Mouse (Mus musculus) testis, postnatal 14 days (tissue): ENCODE data around the gene Ndufb10.
"Not testable (repeated sequence)": the region's sequence is repeated elsewhere in the genome, so short reads cannot be mapped to it uniquely, and the experiment has no call there.

Source experiments
- DNase-seq: peaks from one replicate; pipeline ENCODE4 v3.0.0; 2021; ENCODE audit warnings: low spot score

Ndufb10 gene

GRCm38 (mm10) chr17:24734513-24734912 is 10.2 kb upstream of the Ndufb10 start:
- DNase-seq: no peak

DNA sequence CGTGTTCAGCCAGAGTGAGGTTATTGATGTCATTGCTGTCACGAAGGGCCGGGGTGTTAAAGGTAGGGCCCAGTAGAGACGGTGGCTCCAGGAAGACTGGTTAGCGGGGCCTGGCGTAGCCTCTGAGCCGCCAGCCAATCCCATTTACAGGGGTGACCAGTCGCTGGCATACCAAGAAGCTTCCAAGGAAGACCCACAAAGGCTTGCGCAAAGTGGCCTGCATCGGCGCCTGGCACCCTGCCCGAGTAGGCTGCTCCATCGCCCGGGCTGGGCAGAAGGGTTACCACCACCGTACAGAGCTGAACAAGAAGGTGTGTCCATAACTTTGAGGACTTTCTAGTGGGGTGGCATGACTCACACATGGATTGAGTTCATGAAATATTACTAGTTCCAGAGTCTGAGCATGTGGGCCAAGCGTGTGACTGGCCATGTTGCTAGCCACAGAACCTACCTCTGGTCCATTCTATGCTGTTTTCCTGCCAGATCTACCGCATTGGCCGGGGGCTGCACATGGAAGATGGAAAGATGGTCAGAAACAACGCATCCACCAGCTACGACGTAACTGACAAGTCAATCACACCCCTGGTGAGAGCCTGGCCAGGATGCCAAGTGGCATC is 9.3 kb upstream of the Ndufb10 start:
- no peak for DNase-seq

GRCm38 (mm10) chr17:24732233-24732935 is 8.1 kb upstream of the Ndufb10 start:
- no peak for DNase-seq

DNA sequence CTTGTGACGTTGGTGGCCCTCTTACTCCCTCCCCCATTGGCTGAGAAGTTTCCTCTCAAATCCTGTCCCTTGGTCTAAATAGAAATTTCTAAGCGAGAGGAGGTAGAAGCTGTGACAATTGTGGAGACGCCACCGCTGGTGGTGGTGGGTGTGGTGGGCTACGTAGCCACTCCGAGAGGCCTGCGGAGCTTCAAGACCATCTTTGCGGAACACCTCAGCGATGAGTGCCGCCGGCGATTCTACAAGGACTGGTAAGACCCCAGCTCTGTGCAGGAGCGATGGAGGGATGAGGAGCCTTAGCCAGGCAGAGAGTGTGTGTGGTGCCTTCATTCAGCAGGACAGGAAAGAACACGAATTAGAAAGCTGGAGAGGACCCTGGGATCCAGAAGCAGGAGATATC is 6.5 kb upstream of the Ndufb10 start:
- no peak for DNase-seq

GRCm38 (mm10) chr17:24729067-24729466 is 4.8 kb upstream of the Ndufb10 start:
- DNase-seq: no peak

DNA sequence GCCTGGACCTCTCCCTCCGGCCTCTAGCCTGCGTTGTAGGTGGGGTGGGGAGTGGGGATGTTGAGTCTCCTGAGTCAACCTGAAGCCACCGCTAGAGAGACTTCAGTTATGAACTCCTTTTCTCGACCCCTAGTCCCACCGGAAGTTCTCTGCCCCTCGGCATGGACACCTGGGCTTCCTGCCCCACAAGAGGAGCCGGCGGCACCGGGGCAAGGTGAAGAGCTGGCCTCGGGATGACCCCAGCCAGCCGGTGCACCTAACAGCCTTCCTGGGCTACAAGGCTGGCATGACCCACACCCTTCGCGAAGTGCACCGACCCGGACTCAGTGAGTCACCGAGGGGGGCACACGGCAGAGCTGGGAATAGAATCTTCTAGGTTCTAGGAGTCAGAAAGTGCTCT is 3.9 kb upstream of the Ndufb10 start:
- no peak for DNase-seq

DNA sequence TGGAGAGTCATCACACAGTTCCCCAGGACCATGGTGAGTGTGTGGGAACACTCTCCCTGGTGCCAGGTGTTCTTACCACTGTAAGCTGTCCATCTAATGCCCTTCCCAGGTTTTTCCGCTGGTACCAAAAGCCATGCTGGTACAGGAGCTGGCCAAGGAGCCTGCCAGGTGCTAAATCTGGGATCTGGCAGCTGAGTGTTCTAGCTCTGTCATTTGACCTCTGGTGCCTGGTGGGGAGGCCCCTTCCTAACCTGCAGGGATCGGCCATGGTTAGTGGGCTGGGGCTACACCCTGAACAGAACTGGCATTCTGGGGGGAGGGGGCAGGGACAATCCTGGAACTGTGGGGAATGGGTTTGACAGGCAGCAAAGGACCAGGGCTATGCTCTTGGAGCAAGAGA is 3.3 kb upstream of the Ndufb10 start, which contains the start of gene Rpl3l:
Gene Rpl3l (plus strand): TSS at position 203 of the 400 bp plus-strand sequence.
- no peak for DNase-seq

DNA sequence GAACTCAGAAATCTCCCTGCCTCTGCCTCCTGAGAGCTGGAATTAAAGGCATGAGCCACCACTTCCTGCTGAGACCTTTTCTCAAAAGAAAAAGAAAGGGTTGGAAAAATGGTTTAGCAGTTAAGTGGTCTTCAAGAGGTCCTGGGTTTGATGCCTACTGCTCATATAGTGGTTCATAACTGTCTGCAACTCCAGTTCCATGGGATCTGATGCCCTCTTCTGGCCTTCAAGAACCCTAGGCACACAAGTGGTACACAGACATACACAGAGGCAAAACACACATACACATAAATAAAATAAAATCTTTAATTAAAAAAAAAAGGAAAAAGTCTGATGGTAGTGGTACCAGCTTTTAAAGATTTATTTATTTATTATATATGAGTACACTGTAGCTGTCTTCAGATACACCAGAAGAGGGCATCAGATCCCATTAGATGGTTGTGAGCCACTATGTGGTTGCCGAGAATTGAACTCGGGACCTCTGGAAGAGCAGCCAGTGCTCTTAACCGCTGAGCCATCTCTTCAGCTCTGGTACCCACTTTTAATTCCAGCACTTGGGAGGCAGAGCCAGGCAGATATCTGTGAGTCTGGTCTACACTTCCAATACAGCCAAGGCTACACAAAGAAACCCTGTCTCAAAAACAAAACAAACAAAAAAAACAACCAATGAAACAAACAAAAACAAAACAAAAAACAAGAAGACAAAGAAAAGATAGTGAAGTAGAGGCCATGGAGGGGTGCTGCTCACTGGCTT is 1.5 kb upstream of the Ndufb10 start:
- DNase-seq: no peak

- DNase-seq: no peak
Measured at GRCm38 (mm10) chr17:24723881-24724180, 447 bp downstream of the Ndufb10 start.

DNA sequence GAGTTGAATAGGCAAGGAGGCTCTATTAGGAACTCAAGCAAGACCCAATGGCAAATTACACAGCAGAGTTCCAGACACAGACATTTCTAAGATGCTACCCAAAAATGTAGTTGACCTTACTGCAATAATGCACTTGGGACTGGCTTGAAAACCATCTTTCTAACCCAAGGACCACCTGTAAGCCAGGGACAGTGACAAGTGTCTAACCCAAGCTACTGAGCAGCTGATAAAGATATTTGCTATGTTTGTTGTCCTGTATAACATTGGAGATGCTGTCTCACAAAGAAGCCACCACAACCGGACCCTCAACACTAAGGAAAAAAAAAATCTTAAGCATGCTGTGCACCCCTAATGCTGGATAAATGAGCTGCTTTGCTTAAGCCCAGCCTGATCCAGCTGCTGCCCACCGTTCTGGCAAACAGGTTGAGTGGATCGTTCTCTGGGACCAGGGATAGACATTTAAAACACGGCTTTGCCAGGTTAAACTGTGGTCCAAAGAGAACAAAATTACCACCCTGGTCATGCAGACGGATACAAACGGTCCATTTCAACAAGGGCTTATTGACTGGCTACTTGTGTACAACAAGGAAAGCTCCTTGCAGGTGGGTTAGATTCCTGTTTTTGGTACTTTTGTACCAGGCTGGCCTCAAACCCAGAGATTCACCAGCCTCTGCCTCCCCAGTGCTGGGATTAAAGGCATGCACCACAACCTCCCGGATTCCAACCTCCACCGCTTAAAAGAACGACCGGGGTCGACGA is 977 bp downstream of the Ndufb10 start:
- DNase-seq: no peak

DNA sequence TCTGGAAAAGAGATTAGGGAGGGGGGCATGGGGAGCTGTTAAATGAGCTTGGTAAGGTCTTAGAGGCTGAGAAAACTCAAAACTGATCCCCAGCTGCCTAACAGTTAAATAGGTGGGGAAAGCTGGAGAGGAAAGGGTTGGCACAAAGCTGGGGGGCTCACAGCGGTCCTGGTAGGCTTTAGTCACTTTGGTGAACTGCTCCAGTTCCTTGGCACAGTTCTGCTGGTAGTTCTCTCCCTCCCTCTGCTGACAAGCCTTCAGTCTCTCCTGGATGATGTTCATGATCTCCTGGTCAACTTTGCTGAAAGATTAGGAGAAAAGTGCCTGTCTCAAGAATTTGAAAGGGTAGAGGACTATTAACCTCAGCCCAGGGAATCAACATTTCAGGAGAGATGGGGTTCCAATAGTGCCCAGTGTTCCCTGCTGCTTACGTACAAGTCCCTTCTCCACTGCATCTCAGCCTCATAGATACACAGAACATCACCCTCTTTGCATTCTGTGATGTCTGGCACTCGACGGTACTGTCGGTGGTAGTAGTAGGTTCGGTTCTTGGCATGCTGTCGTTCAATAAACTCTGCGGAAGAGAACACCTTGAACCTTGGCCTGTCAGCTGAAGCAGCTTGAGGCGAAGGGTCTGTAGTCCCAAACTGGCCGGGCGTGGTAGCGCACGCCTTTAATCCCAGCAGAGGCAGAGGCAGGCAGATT is 1.9 kb downstream of the Ndufb10 start:
- DNase-seq: no peak

DNA sequence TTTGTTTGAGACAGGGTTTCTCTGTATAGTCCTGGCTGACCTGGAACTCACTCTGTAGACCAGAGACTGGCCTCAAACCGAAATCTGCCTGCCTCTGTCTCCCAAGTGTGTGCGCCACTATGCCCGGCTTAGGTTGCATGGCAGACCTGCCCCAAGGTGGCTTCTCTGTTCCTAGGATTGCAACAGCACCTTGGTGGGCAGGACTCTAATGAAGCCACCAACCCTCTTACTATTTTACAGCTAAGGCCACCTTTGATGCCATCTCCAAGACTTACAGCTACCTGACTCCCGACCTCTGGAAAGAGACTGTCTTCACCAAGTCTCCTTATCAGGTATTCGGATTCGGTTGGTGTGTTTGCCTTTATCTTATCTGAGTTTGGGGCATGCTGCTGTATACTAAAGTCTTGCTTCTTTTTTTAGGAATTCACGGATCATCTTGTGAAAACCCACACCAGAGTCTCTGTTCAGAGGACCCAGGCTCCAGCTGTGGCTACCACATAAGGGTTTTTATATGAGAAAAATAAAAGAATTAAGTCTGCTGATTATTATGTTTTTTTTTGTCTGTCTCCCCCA is 2.8 kb downstream of the Ndufb10 start:
- not testable (repeated sequence) for DNase-seq

- DNase-seq: not testable (repeated sequence)
Measured at GRCm38 (mm10) chr17:24720616-24721015, 3.7 kb downstream of the Ndufb10 start.

DNA sequence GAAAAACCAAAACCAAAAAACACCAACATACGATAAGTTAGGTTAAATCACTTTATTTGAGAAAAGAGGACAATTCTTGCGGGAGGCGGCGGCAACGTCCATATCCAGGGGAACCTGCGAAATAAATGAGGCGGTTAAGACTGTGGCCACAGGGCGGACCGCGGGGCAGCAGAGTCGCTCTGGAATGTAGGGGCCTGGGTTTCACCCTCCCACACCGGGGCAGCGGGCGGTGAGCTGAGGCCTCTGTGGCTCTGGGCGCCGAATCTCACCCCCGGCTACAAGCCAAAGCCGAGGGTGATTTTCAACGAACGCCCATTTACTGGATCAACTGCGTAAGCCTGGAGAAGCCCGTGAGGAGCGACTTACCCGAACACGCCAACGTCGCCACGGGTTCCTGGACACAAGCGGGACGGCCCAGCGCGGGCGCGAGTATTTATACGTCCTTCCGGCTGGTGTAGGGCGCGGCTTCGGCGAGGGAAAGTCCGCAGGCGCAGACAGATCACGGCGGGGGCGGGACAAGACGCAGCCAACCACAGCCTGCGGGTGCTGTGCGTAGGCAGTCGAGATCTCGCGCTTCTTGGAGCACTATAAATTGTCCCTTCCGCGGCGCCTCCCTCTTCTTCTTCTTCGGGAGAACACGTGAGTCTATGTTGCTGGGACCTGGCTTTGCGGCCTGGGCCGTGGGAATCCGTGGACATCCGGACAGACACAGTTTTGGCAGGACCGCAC is 4.6 kb downstream of the Ndufb10 start:
- DNase-seq: peak; percentile 99

DNA sequence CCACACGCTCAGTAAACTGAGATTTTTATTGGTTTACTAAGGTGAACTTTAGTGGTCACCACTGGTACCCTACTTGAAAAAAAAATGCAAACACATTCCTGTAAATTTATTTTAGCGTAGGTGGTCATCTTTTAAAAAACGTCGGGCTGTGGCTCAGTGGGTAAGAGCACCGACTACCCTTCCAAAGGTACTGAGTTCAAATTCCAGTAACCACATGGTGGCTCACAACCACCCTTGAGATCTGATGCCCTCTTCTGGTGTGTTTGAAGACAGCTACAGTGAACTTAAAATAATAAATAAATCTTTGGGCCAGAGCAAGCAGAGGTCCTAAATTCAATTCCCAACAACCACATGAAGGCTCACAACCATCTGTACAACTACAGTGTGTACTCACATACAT is 5.3 kb downstream of the Ndufb10 start:
- not testable (repeated sequence) for DNase-seq

- DNase-seq: no peak
Measured at GRCm38 (mm10) chr17:24717943-24718342, 6.3 kb downstream of the Ndufb10 start, which contains the start of the genes Rnf151 and Rps2. Gene Rnf151 (minus strand): TSS chr17:24718063. Gene Rps2 (plus strand): TSS chr17:24718116.

DNA sequence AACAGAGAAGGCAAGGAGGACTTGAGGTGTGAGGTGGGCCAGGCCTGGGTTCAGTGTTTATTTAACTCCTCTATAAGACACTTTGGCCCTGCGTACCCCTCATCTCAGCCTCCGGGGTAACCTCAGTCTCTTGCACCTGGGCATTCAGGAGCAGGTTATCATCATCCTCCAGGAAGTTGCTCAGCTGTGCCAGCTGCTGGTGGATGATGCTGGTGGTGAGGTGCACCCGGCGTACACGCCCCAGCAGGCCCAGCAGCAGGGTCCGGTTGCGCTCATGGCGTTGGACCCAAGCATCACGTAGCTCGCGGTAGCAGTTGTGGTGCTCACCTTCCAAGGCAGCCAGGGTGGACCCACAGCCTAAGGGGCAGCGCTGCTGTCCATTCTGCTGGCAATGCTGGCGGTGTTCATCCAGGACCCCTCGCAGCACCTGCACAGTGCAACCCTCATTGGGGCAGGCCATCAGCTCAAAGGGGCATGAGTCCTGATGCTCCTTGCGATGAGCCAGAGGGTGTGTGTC is 8.1 kb downstream of the Ndufb10 start:
- no peak for DNase-seq

DNA sequence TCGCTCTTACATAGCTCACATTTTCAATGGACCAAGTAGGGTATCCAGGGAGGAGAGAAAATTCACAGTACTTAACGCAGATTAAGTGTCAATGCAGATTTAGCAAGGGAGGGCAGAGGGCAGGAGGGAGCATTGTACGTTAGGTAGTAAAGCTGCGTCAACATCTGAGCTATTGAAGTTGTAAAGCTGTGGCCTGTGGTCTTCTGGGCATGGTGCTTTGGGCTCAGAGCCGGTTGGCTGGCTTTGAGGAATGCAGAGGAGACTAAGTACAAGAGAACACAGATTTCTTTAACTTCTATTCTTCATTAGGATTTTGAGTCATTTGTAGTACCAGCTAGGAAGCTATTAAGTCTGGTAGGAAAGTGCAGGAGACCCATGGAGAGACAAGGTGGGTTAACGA is 8.7 kb downstream of the Ndufb10 start:
- no peak for DNase-seq

DNA sequence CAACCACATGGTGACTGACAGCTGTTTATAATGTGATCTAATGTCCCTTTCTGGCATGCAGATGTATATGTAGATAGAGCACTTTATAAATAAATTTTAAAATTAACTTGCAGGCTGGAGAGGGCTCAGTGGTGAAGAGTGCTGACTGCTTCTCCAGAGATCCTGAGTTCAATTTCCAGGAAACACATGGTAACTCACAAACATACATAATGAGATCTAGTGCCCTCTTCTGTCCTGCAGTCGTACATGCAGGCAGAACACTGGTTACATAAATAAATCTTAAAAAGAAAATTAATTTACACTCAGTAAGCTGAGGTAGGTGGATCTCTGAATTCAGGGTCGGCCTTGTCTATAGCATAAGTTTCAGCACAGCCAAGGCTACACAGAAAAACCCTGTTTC is 15.6 kb downstream of the Ndufb10 start:
- no peak for DNase-seq

- DNase-seq: no peak
Measured at GRCm38 (mm10) chr17:24707801-24708425, 16.4 kb downstream of the Ndufb10 start.
